Mouse (Mus musculus) spleen, adult 2 months (tissue): ENCODE results near the gene Impad1. TPM values are rescaled to one million over a fixed set of nuclear protein-coding genes. Genes with fewer than 3 reads are reported as not detected.
A peak's percentile ranks its signal among the peaks of the same experiment; 100 is the strongest.

Source experiments
- DNase-seq, 2 experiments: peaks; one replicate each; pipeline versions ENCODE4 v3.0.0 to v3.0.0-alpha.2; 2012 to 2021; ENCODE audit warnings: low spot score in 2 of 2, low read depth in 1 of 2
- H3K27ac ChIP-seq: fragments of 200-500 bp; 2 replicates; pipeline ENCODE4 v1.5.1; 2012; ENCODE audit warnings: low read length, inconsistent platforms; ENCODE audit not compliant: insufficient read depth
- H3K27me3 ChIP-seq: fragments of 200-500 bp; 2 replicates; pipeline ENCODE4 v1.6.1; 2012; ENCODE audit warnings: mild to moderate bottlenecking, moderate library complexity, low read length, inconsistent platforms; ENCODE audit not compliant: control insufficient read depth, insufficient read depth
- H3K36me3 ChIP-seq: fragments of 200-500 bp; 2 replicates; pipeline ENCODE4 v1.6.1; 2012; ENCODE audit warnings: mild to moderate bottlenecking, low read length, inconsistent platforms; ENCODE audit not compliant: control insufficient read depth, insufficient read depth
- H3K4me1 ChIP-seq: fragments of 200-500 bp; 2 replicates; pipeline ENCODE4 v1.6.1; 2011; ENCODE audit warnings: inconsistent platforms; ENCODE audit not compliant: control insufficient read depth, insufficient read depth, insufficient read length
- H3K4me3 ChIP-seq: fragments of 200-500 bp; 2 replicates; pipeline ENCODE4 v1.5.1; 2011; ENCODE audit warnings: mild to moderate bottlenecking, inconsistent platforms; ENCODE audit not compliant: insufficient read depth, insufficient read length; ENCODE audit errors: extremely low read depth
- CTCF ChIP-seq: fragments of 200-500 bp; IDR thresholded peaks from 2 replicates; pipeline ENCODE4 v1.5.1; 2011; ENCODE audit warnings: mild to moderate bottlenecking, inconsistent platforms; ENCODE audit not compliant: insufficient read depth, insufficient read length, insufficient replicate concordance; ENCODE audit errors: extremely low read depth
- POLR2A ChIP-seq: fragments of 200-500 bp; IDR thresholded peaks from 2 replicates; pipeline ENCODE4 v1.6.1; 2011; ENCODE audit warnings: low read depth, low read length, inconsistent platforms
- WGBS: fragments of 180-500 bp; shearing (Covaris S2); methylation state at CpG from one replicate; pipeline ENCODE4 v1.1.7; 2018; 5-methylcytosine and 5-hydroxymethylcytosine counted together
- polyA plus RNA-seq: library from polyadenylated mRNA; depleted of rRNA; stranded (reverse); fragments of >200 nt; gene quantifications from 2 replicates; pipeline ENCODE4 v1.2.3, GENCODE M21; 2012

Impad1 gene
- polyA plus RNA-seq, 1 experiment, result 1.9 TPM

GRCm38 (mm10) chr4:4785169-4785568, 8.0 kb downstream of the Impad1 start:
- 96% methylated on average over 2 of the region's 2 CpGs for WGBS
- TF ChIP-seq CTCF, result no peak
- no peaks in the 10 kb centered on the region for H3K27me3 ChIP-seq
- H3K4me3 ChIP-seq, result no peak overlapping the region
- DNase-seq, result no peak
- no peak overlapping the region for H3K27ac ChIP-seq
- peaks cover 4% of the 10 kb centered on the region; the same call in 1 of the 2 replicates for H3K4me1 ChIP-seq
- peaks cover 1% of the 10 kb centered on the region; the same call in 1 of the 2 replicates for H3K36me3 ChIP-seq

- TF ChIP-seq POLR2A, result no peak
- TF ChIP-seq CTCF, result no peak
These were observed 8.8 kb downstream of the Impad1 start for GRCm38 (mm10) chr4:4784305-4784704.

DNA sequence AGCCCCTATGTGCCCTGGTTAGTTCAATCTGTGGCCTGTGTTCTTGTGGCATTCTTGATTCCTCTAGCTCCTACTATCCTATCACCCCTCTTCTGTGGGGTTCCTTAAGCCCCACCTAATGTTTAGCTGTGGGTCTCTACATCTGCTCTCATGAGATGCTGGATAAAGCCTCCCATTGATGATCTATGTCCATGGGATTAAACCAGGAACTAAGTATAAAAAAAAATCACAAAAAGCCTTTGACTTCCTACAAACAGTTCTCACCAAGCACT, 9.5 kb downstream of the Impad1 start:
- Histone ChIP-seq H3K4me3 (no peak overlapping the region), H3K27ac (no peak overlapping the region), H3K27me3 (no peaks in the 10 kb centered on the region), H3K36me3 (peaks cover 1% of the 10 kb centered on the region; the same call in 1 of the 2 replicates), H3K4me1 (no peaks in the 10 kb centered on the region)
- DNase-seq, result no peak
- TF ChIP-seq POLR2A (no peak), CTCF (no peak)

More at GRCm38 (mm10) chr4:4784305-4784704, 8.8 kb downstream of the Impad1 start:
- H3K27ac ChIP-seq, result no peak overlapping the region
- peaks cover 1% of the 10 kb centered on the region; the same call in 1 of the 2 replicates for H3K36me3 ChIP-seq
- DNase-seq, result no peak
- H3K4me3 ChIP-seq, result no peak overlapping the region
- 41% methylated on average over 1 of the region's 1 CpGs for WGBS
- H3K27me3 ChIP-seq, result no peaks in the 10 kb centered on the region
- no peaks in the 10 kb centered on the region for H3K4me1 ChIP-seq

GRCm38 (mm10) chr4:4782882-4783685, 10.1 kb downstream of the Impad1 start:
- no peaks in the 10 kb centered on the region for H3K27me3 ChIP-seq
- TF ChIP-seq CTCF, result no peak
- no peak for DNase-seq
- 89% methylated on average over 4 of the region's 4 CpGs for WGBS
- peaks cover 2% of the 10 kb centered on the region; the same call in 1 of the 2 replicates for H3K36me3 ChIP-seq
- no peak overlapping the region for H3K27ac ChIP-seq
- no peaks in the 10 kb centered on the region for H3K4me1 ChIP-seq
- no peak overlapping the region for H3K4me3 ChIP-seq

DNA sequence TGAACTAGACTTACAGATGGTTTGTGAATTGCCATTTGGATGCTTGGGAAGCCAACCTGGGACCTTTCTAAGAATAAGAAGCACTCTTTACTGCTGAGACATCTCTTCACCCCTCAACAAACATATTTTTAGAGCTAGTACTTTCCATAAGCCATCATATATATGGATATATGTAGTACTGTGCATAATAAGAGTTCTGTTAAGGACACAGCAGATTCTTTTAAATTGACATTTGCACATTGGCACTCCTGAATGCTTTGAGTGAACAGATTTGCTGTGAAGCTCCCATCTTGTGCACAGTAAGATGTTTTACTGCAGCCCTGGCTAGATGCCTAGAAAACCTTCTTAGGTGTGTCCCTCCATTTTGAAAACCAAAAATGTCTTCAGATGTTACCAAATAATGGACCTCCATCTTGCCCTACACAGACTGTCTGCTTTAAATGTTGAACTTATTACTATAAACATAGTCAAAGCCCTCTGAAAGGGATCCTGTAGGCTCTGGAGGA, 13.8 kb downstream of the Impad1 start:
- no peak for DNase-seq
- no peak for TF ChIP-seq POLR2A
- TF ChIP-seq CTCF, result no peak
- Histone ChIP-seq H3K27me3 (no peaks in the 10 kb centered on the region), H3K4me1 (no peaks in the 10 kb centered on the region), H3K4me3 (no peak overlapping the region), H3K36me3 (peaks cover 6% of the 10 kb centered on the region), H3K27ac (no peak overlapping the region)

- H3K27ac ChIP-seq, result no peak overlapping the region
- TF ChIP-seq POLR2A, result no peak
- TF ChIP-seq CTCF, result 0 out of 2 replicates have a peak, but pooled peaks have one; percentile 1
- H3K4me3 ChIP-seq, result no peak overlapping the region
- peaks cover 7% of the 10 kb centered on the region for H3K36me3 ChIP-seq
- no peaks in the 10 kb centered on the region for H3K4me1 ChIP-seq
- DNase-seq, result no peak
- H3K27me3 ChIP-seq, result no peaks in the 10 kb centered on the region
- WGBS, result 64% methylated on average over 2 of the region's 2 CpGs
These were observed 21.5 kb downstream of the Impad1 start for GRCm38 (mm10) chr4:4771523-4772114.

- no peak overlapping the region for H3K27ac ChIP-seq
- no peak for DNase-seq
- H3K4me3 ChIP-seq, result no peak overlapping the region
- no peaks in the 10 kb centered on the region for H3K4me1 ChIP-seq
- TF ChIP-seq POLR2A (no peak), CTCF (no peak)
- WGBS, result 82% methylated on average over 5 of the region's 5 CpGs
- H3K36me3 ChIP-seq, result peaks cover 7% of the 10 kb centered on the region
- H3K27me3 ChIP-seq, result no peaks in the 10 kb centered on the region
These were observed 27.3 kb downstream of the Impad1 start for GRCm38 (mm10) chr4:4765806-4766205.
